Mouse (Mus musculus) activated CD4-positive, CD25-positive, alpha-beta regulatory T cell, adult 4 months (primary cell): ENCODE results near the gene Cstf1. TPM values are rescaled to one million over a fixed set of nuclear protein-coding genes. Genes with fewer than 3 reads are reported as not detected.

Source experiments
- ATAC-seq: one replicate; pipeline ENCODE4 v1.8.0; 2017
- polyA plus RNA-seq, 2 experiments: library from polyadenylated mRNA; unstranded; fragments of 100-300 nt; shearing (Covaris generic); gene quantifications; one replicate each; pipeline ENCODE4 v1.2.1; 2017

Cstf1 gene
- polyA plus RNA-seq, 2 experiments from 2014 or later: 32.3 to 35.7 TPM

GRCm38 (mm10) chr2:172416876-172417275 is 46.4 kb downstream of the Cstf1 start:
- no peak for ATAC-seq

- ATAC-seq: no peak
These were observed 47.7 kb downstream of the Cstf1 start for GRCm38 (mm10) chr2:172418208-172418607.

DNA sequence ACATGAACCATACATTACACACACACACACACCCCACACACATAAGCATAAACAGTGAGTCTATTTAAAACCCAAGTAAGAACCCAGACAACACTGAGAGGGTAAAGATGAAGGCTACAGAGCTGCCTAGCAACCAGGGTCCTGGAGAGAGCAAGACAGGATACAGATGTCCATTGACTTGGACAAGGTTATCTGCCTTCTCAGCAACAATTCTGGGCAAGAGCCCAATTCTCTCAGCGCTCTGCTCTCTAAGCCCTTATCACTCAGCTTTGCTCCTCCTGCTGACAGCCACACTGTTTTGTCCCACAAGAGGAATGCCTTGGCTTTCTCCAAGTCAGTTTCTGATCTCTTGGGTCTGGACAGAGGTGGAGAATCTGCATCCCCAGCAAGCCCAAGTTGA is 60.1 kb downstream of the Cstf1 start:
- no peak for ATAC-seq

Other genes with a start within 250 kb of the Cstf1 start
- not detected for gene Mc3r, start 122.2 kb upstream of the Cstf1 start, polyA plus RNA-seq
- gene Fam210b, start 25.1 kb upstream of the Cstf1 start, polyA plus RNA-seq: 10 to 100 TPM in 1 of 2 experiments, 1 to 10 TPM in 1; 8.5 to 10.6 TPM
- 10 to 100 TPM; 14.6 to 18.4 TPM for gene Aurka, start 146 bp upstream of the Cstf1 start, polyA plus RNA-seq
- 1 to 10 TPM; 7.8 to 9.3 TPM for gene Cass4, start 23.1 kb downstream of the Cstf1 start, polyA plus RNA-seq
- 100 to 1,000 TPM in 1 of 2 experiments, 10 to 100 TPM in 1; 99.4 to 120 TPM for gene Rtf2, start 69.9 kb downstream of the Cstf1 start, polyA plus RNA-seq
- 1 to 10 TPM; 4.0 to 7.4 TPM for gene Gcnt7, start 87.9 kb downstream of the Cstf1 start, polyA plus RNA-seq
- 1 to 10 TPM; 1.6 to 1.9 TPM for gene Fam209, start 101.8 kb downstream of the Cstf1 start, polyA plus RNA-seq
- not detected for gene Tfap2c, start 178.9 kb downstream of the Cstf1 start, polyA plus RNA-seq